Mouse (Mus musculus) T-cell, adult 66 days (primary cell): ENCODE data around the gene Lrrc38. TPM values are rescaled to one million over a fixed set of nuclear protein-coding genes. Genes with fewer than 3 reads are reported as not detected.

Source experiments
- total RNA-seq, 2 experiments: library from RNA; stranded (reverse); gene quantifications; 3 replicates in 1 of 2; 4 replicates in 1 of 2; pipeline ENCODE4 v1.2.4; 2023

Gene Lrrc38
- not detected for total RNA-seq

DNA sequence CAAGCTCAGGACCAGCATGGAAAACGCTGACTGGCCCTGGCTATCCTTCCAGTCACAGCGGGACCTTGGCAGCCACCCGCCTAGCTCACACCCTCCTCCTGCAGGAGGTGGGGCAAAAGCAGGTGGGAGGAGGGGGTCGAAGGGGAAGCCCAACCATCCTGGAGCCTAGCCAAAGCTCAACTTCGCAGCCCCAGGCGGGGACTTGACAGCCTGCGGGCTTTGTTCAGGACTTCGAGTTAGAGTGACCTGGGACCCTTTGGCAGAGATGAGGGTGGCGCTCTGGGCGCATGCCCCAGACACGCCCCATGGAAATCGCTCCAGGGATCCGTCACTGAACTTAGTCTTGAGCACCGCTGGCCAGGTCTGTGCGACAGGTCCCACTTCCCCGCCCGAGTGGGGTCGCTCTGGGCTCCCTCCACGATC lies at the start of gene Lrrc38:
Gene Lrrc38, plus strand, starts transcription at position 274 of the 423 bp plus-strand sequence.

DNA sequence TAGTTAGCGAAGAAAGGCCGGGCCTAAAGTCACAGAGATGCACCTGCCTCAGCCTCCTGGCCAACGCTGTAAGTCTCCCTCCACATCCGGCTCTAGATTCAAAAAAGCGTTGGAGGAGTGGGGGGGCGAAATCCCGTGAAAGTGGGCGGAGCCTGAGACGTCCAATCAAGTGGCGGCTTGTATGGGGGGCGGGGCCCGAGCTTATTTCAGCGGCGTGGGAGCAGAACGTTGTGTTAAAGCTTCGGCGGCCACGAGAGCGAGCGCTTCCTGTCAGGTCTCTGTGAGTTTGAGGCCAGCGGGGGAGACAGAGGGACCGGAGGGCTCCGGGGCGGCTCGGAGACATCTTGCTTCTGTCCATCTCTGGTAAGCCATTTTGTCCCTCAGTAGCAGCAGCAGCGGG lies 44.6 kb downstream of the Lrrc38 start, which contains the start of gene Pramel1:
Gene Pramel1, plus strand, starts transcription at position 248 of the 400 bp plus-strand sequence.

DNA sequence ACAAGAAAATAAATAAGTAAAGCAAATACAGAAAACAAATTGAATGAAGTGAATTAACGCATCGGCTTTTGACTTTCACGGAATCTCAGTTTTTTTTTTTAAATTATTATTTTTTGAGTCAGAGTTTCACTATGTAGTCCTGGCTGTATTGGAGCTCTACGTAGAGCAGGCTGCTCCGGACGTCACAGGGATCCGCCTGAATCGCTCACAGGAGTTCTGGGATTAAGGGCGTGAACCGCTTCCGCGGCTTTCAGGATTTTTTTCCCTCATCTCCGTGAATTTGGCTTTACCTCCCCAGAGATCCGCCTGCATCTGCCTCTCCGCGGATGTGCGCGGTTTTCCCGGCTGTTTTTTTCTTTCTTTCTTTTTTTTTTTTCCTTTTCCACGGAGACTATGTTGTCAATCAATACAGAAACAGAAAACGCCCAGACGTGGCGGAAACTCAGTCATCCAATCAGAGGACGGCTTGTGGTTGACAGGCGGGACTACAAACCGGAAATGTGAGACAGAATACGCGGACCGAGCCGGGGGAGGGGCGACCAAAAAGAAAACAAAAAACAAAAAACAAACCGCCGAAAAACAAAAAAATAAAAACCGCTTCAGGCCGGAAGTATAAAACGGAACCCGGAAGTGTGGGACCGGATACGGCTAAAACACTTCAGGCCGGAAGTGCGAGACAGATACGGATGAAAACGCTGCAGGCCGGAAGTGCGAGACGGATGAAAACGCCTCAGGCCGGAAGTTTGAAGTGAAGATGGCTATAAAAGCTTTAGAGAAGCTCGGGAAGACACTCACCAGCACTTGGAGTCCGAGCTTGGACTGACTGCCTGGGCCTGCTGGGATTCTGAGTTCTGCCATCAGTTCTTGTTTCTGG lies 62.9 kb downstream of the Lrrc38 start, which contains the start of gene Pramef8:
Gene Pramef8, plus strand, starts transcription at position 208 of the 874 bp plus-strand sequence.

Other genes starting within 250 kb of the Lrrc38 start
- gene Prdm2, start 136.8 kb upstream of the Lrrc38 start, total RNA-seq = 10 to 100 TPM; 65.9 to 69.2 TPM
- not detected for gene Pdpn, start 50.2 kb upstream of the Lrrc38 start, total RNA-seq
- not detected for gene Pramel1, start 44.7 kb downstream of the Lrrc38 start, total RNA-seq
- gene Pramef8, start 62.7 kb downstream of the Lrrc38 start, total RNA-seq = 10 to 100 TPM; 49.3 to 52.1 TPM
- gene Oog4, start 100.6 kb downstream of the Lrrc38 start, total RNA-seq = not detected
- not detected for gene Gm13043, start 161.6 kb downstream of the Lrrc38 start, total RNA-seq
- gene Gm13040, start 186.2 kb downstream of the Lrrc38 start, total RNA-seq = not detected
- not detected for gene BC080695, start 201.9 kb downstream of the Lrrc38 start, total RNA-seq
- not detected for gene Gm13057, start 202.0 kb downstream of the Lrrc38 start, total RNA-seq